ENCODE assay signal across 9 mouse cellular contexts in the genomic region with DNA sequence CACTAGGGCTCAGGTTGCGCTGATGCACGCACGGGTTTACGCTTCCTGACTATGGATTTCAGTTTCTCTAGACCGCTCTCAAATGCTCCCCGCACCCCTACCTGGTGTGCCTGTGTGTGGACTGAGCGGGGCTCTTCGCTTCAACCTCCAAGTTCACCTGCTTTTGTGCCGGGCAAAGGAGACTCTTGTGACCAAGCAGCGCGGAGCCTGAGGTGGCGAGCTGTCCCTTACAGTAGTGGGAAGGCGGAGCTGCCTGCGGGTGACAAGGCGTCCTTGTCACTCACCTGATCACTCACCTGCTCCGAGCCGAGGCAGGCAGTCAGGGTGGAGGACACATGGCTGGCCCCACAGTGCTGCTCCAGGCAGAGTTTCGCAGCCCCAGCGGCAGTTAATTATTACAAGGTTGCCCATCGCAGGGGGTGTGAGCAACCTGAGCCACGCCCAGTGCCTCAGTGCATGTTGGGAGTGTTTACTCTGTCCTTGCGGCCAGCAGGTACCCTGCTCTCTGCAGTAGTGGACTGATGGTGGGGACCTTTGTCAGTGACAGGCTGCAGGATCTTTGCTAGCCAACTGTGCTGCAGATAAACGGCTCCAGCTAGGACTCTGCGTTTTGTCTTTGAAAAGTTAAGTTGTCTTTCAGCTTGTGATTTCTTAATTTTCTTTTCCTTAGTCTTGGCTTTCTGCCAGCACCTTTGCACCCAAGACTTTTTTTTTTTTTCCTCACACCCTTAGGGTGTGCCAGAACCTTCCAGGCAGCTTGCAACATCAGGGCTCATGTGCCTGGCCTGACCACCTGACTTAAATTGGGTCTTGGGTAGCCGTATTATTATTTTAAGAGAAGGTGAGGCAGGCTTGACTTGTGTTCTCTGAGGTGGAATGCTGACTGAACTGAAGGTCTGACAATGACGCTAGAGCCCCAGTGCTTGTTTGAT. TPM values are rescaled to one million over a fixed set of nuclear protein-coding genes. Genes with fewer than 3 reads are reported as not detected.
DNase-seq lines count a peak whose midpoint lies in the region; ATAC-seq and TF ChIP-seq lines count a peak whose summit lies in the region.
"Had no signal": no experiment of that assay in that cellular context is flagged by ENCODE, and none has a peak within 500 bp of the region (broad histone marks: within the 10 kb centered on the region; RNA-seq: fewer than 3 reads in every experiment).

A gene (minus strand): TSS at position 372 of the 932 bp plus-strand sequence.

- no peak for TF ChIP-seq CTCF in bone marrow macrophage, adult 2 months (IDR thresholded peaks at IDR 0.05; ENCODE audit: low read depth, low read length)

- no peak for ATAC-seq in erythroblast, adult 5-6 weeks (replicated peaks; ENCODE audit: low FRiP score, poor library complexity, severe bottlenecking)
- peak; percentile 68 for ATAC-seq in forebrain, embryonic 16.5 days

- peak within 1 kb of the TSS; percentile 61 for H3K4me2 ChIP-seq in forebrain, embryonic 16.5 days (ENCODE audit: low read length)

- no peaks in the 10 kb centered on the region for H3K9me3 ChIP-seq in erythroblast, embryonic 14.5 days (ENCODE audit: control insufficient read depth, low read length)
- H3K9me3 ChIP-seq in forebrain, embryonic 16.5 days (ENCODE audit: control insufficient read depth, low read length): no peaks in the 10 kb centered on the region

- TF ChIP-seq POLR2A in bone marrow macrophage, adult 2 months (IDR thresholded peaks at IDR 0.05; ENCODE audit: borderline replicate concordance, low read depth, low read length): no peak

- DNase-seq in kidney, postnatal 10 days: peak; percentile 88
- DNase-seq in lung, postnatal 4 days: peak; percentile 70 to 88
- DNase-seq in urinary bladder, adult 2 months (ENCODE audit: low spot score): peak; percentile 57
- DNase-seq in thymus, postnatal 4 days: no peak

- H3K27me3 ChIP-seq in erythroblast, embryonic 14.5 days (ENCODE audit: control insufficient read depth): no peaks in the 10 kb centered on the region; the same call in 1 of the 2 replicates
- no peaks in the 10 kb centered on the region; the same call in 1 of the 2 replicates for H3K27me3 ChIP-seq in forebrain, embryonic 16.5 days (replicated peaks; ENCODE audit: control insufficient read depth, insufficient read depth, low read length)

- H3K4me1 ChIP-seq in erythroblast, embryonic 14.5 days (ENCODE audit: control insufficient read depth): peaks cover 3% of the 10 kb centered on the region; the same call in 1 of the 2 replicates
- H3K4me1 ChIP-seq in bone marrow macrophage, adult 2 months (ENCODE audit: control insufficient read depth, insufficient read depth, low read length): 0 out of 2 replicates have a peak, but pooled peaks cover 5% of the 10 kb centered on the region
- peaks cover 7% of the 10 kb centered on the region for H3K4me1 ChIP-seq in forebrain, embryonic 16.5 days (replicated peaks; ENCODE audit: control insufficient read depth, insufficient read depth, low read length)

- no peak within 1 kb of the TSS for H3K27ac ChIP-seq in bone marrow macrophage, adult 2 months (ENCODE audit: insufficient read depth, low read depth, low read length)
- H3K27ac ChIP-seq in forebrain, embryonic 16.5 days (ENCODE audit: low read length): no peak within 1 kb of the TSS

- H3K9ac ChIP-seq in forebrain, embryonic 16.5 days (replicated peaks; ENCODE audit: low read depth, low read length): peak within 1 kb of the TSS; percentile 39

- no peaks in the 10 kb centered on the region for H3K36me3 ChIP-seq in erythroblast, embryonic 14.5 days (ENCODE audit: control insufficient read depth)
- no peaks in the 10 kb centered on the region for H3K36me3 ChIP-seq in forebrain, embryonic 16.5 days (ENCODE audit: control insufficient read depth, insufficient read depth)

- 9% methylated on average over 26 of the region's 26 CpGs for WGBS in forebrain, embryonic 16.5 days

- peak within 1 kb of the TSS; percentile 45 for H3K4me3 ChIP-seq in erythroblast, embryonic 14.5 days (replicated peaks)
- peak within 1 kb of the TSS; percentile 47 for H3K4me3 ChIP-seq in bone marrow macrophage, adult 2 months (ENCODE audit: insufficient read depth, low read length)
- H3K4me3 ChIP-seq in forebrain, embryonic 16.5 days (replicated peaks; ENCODE audit: low read length): peak within 1 kb of the TSS; percentile 35

RNA-seq across cellular contexts. Expression of the gene that starts here (rescaled TPM):
- polyA plus RNA-seq in erythroblast, embryonic 14.5 days (2012): not detected in 2 replicates
- total RNA-seq in erythroblast, adult 5-6 weeks (2015; ENCODE audit: low replicate concordance): not detected in 2 replicates
- total RNA-seq in erythroblast, adult 5-6 weeks (2017; ENCODE audit: low replicate concordance): not detected in 2 replicates
- not detected in 2 replicates for polyA plus RNA-seq in bone marrow macrophage, adult 2 months (2012; ENCODE audit: insufficient read depth, insufficient read length, missing spikeins)
- polyA plus RNA-seq in forebrain, embryonic 16.5 days (2015; fragmentation: Nextera tagmentation; extraction: Ambion mirVana): 0.86 and 0.92 TPM in 2 replicates
- polyA plus RNA-seq in urinary bladder, adult 2 months (2012; rRNA removed): 12.3 and 14.6 TPM in 2 replicates
- total RNA-seq: MEL had no signal

Comparison
In these comparisons a context has a peak if more than half of its experiments do, and no peak if none do; other contexts are left out.
1. Peak in ATAC-seq, H3K4me3 ChIP-seq, H3K9ac ChIP-seq and H3K4me2 ChIP-seq in forebrain, embryonic 16.5 days; RNA of the gene not detected or under 1 TPM.